Mouse (Mus musculus): ENCODE data around the gene Cdk2ap2. TPM values are rescaled to one million over a fixed set of nuclear protein-coding genes. Genes with fewer than 3 reads are reported as not detected.

Gene Cdk2ap2
- total and polyA plus RNA-seq, 2 experiments from 2014 or later, result 46.8 to 67.3 TPM

- Histone ChIP-seq H3K9me3 (replicated peaks; ENCODE audit: control insufficient read depth, low read length) (no peaks in the 10 kb centered on the region), H3K9ac (replicated peaks; ENCODE audit: low read depth, low read length) (no peak overlapping the region), H3K27me3 (ENCODE audit: control insufficient read depth, insufficient read depth, low read length) (no peaks in the 10 kb centered on the region), H3K36me3 (replicated peaks; ENCODE audit: control insufficient read depth, insufficient read depth, low read length) (no peaks in the 10 kb centered on the region), H3K4me3 (ENCODE audit: low read depth, low read length) (no peak overlapping the region), H3K4me1 (ENCODE audit: control insufficient read depth, insufficient read depth) (no peaks in the 10 kb centered on the region), H3K27ac (ENCODE audit: low read depth) (no peak overlapping the region), H3K4me2 (ENCODE audit: low read depth, low read length) (no peak overlapping the region)
- ATAC-seq (ENCODE audit: insufficient read depth, low read depth) (no peak), DNase-seq (ENCODE audit: low spot score) (no peak)
- TF ChIP-seq CTCF (IDR thresholded peaks at IDR 0.05; ENCODE audit: low read depth) (no peak), EP300 (IDR thresholded peaks at IDR 0.05; ENCODE audit: low read depth) (no peak)
- WGBS, result 87% methylated on average over 1 of the region's 1 CpGs
These were observed 21.5 kb upstream of the Cdk2ap2 start for GRCm38 (mm10) chr19:4075531-4075930.

GRCm38 (mm10) chr19:4079594-4079993, 17.4 kb upstream of the Cdk2ap2 start:
- Histone ChIP-seq H3K36me3 (replicated peaks; ENCODE audit: control insufficient read depth, insufficient read depth, low read length) (no peaks in the 10 kb centered on the region), H3K27me3 (ENCODE audit: control insufficient read depth, insufficient read depth, low read length) (no peaks in the 10 kb centered on the region), H3K27ac (ENCODE audit: low read depth) (no peak overlapping the region), H3K9ac (replicated peaks; ENCODE audit: low read depth, low read length) (no peak overlapping the region), H3K4me2 (ENCODE audit: low read depth, low read length) (no peak overlapping the region), H3K4me3 (ENCODE audit: low read depth, low read length) (no peak overlapping the region), H3K4me1 (ENCODE audit: control insufficient read depth, insufficient read depth) (no peaks in the 10 kb centered on the region), H3K9me3 (replicated peaks; ENCODE audit: control insufficient read depth, low read length) (no peaks in the 10 kb centered on the region)
- WGBS, result 61% methylated on average over 1 of the region's 1 CpGs
- TF ChIP-seq EP300 (IDR thresholded peaks at IDR 0.05; ENCODE audit: low read depth) (no peak), CTCF (IDR thresholded peaks at IDR 0.05; ENCODE audit: low read depth) (no peak)
- ATAC-seq (ENCODE audit: insufficient read depth, low read depth) (no peak), DNase-seq (ENCODE audit: low spot score) (no peak)

GRCm38 (mm10) chr19:4080511-4081009, 16.4 kb upstream of the Cdk2ap2 start:
- no peaks in the 10 kb centered on the region for H3K36me3 ChIP-seq (replicated peaks; ENCODE audit: control insufficient read depth, insufficient read depth, low read length)
- no peak overlapping the region for H3K4me2 ChIP-seq (ENCODE audit: low read depth, low read length)
- DNase-seq (ENCODE audit: low spot score), result no peak
- peak; percentile 59 for ATAC-seq (ENCODE audit: insufficient read depth, low read depth)
- 49% methylated on average over 8 of the region's 8 CpGs for WGBS
- no peak for TF ChIP-seq EP300 (IDR thresholded peaks at IDR 0.05; ENCODE audit: low read depth)
- peak; percentile 44 for TF ChIP-seq CTCF (IDR thresholded peaks at IDR 0.05; ENCODE audit: low read depth)
- no peak overlapping the region for H3K27ac ChIP-seq (ENCODE audit: low read depth)
- H3K9me3 ChIP-seq (replicated peaks; ENCODE audit: control insufficient read depth, low read length), result no peaks in the 10 kb centered on the region
- H3K4me3 ChIP-seq (ENCODE audit: low read depth, low read length), result no peak overlapping the region
- H3K4me1 ChIP-seq (ENCODE audit: control insufficient read depth, insufficient read depth), result no peaks in the 10 kb centered on the region
- H3K9ac ChIP-seq (replicated peaks; ENCODE audit: low read depth, low read length), result no peak overlapping the region
- no peaks in the 10 kb centered on the region for H3K27me3 ChIP-seq (ENCODE audit: control insufficient read depth, insufficient read depth, low read length)

GRCm38 (mm10) chr19:4081394-4081793, 15.6 kb upstream of the Cdk2ap2 start, which contains the start of gene Cabp2:
Cabp2 (plus strand) TSS chr19:4081578.
- H3K4me1 ChIP-seq (ENCODE audit: control insufficient read depth, insufficient read depth), result no peaks in the 10 kb centered on the region
- H3K36me3 ChIP-seq (replicated peaks; ENCODE audit: control insufficient read depth, insufficient read depth, low read length), result no peaks in the 10 kb centered on the region
- no peak within 1 kb of the TSS for H3K9ac ChIP-seq (replicated peaks; ENCODE audit: low read depth, low read length)
- no peak within 1 kb of the TSS for H3K27ac ChIP-seq (ENCODE audit: low read depth)
- no peaks in the 10 kb centered on the region for H3K27me3 ChIP-seq (ENCODE audit: control insufficient read depth, insufficient read depth, low read length)
- WGBS, result 64% methylated on average over 3 of the region's 3 CpGs
- ATAC-seq (ENCODE audit: insufficient read depth, low read depth) (no peak), DNase-seq (ENCODE audit: low spot score) (no peak)
- no peak within 1 kb of the TSS for H3K4me3 ChIP-seq (ENCODE audit: low read depth, low read length)
- TF ChIP-seq CTCF (IDR thresholded peaks at IDR 0.05; ENCODE audit: low read depth) (no peak), EP300 (IDR thresholded peaks at IDR 0.05; ENCODE audit: low read depth) (no peak)
- no peaks in the 10 kb centered on the region for H3K9me3 ChIP-seq (replicated peaks; ENCODE audit: control insufficient read depth, low read length)
- H3K4me2 ChIP-seq (ENCODE audit: low read depth, low read length), result no peak within 1 kb of the TSS

- H3K4me1 ChIP-seq (ENCODE audit: control insufficient read depth, insufficient read depth), result no peaks in the 10 kb centered on the region
- DNase-seq (ENCODE audit: low spot score), result no peak
- no peaks in the 10 kb centered on the region for H3K27me3 ChIP-seq (ENCODE audit: control insufficient read depth, insufficient read depth, low read length)
- TF ChIP-seq EP300 (IDR thresholded peaks at IDR 0.05; ENCODE audit: low read depth) (no peak), CTCF (IDR thresholded peaks at IDR 0.05; ENCODE audit: low read depth) (no peak)
- H3K4me2 ChIP-seq (ENCODE audit: low read depth, low read length), result no peak overlapping the region
- WGBS, result 70% methylated on average over 11 of the region's 11 CpGs
- no peak overlapping the region for H3K4me3 ChIP-seq (ENCODE audit: low read depth, low read length)
- ATAC-seq (ENCODE audit: insufficient read depth, low read depth), result no peak
- H3K27ac ChIP-seq (ENCODE audit: low read depth), result no peak overlapping the region
- no peak overlapping the region for H3K9ac ChIP-seq (replicated peaks; ENCODE audit: low read depth, low read length)
- no peaks in the 10 kb centered on the region for H3K36me3 ChIP-seq (replicated peaks; ENCODE audit: control insufficient read depth, insufficient read depth, low read length)
- H3K9me3 ChIP-seq (replicated peaks; ENCODE audit: control insufficient read depth, low read length), result no peaks in the 10 kb centered on the region
These were observed 14.6 kb upstream of the Cdk2ap2 start for GRCm38 (mm10) chr19:4082219-4082965.

Measured in heart, postnatal 0 days (tissue).